Mouse (Mus musculus): ENCODE measurements around the gene Gjb2. TPM values are rescaled to one million over a fixed set of nuclear protein-coding genes. Genes with fewer than 3 reads are reported as not detected.

Gene Gjb2
- polyA plus RNA-seq, 1 experiment from 2014 or later: 48.0 TPM

GRCm38 (mm10) chr14:57057563-57058321, 46.8 kb downstream of the Gjb2 start, which contains the start of gene Gja3:
TSS of gene Gja3 (minus strand) at chr14:57058100.
- Histone ChIP-seq H3K4me1 (ENCODE audit: control insufficient read depth, insufficient read depth, low read length) (0 out of 2 replicates have a peak, but pooled peaks cover 4% of the 10 kb centered on the region), H3K27me3 (ENCODE audit: control insufficient read depth, insufficient read depth, low read length) (peaks cover 23% of the 10 kb centered on the region), H3K9me3 (ENCODE audit: control insufficient read depth, low read length) (no peaks in the 10 kb centered on the region), H3K27ac (replicated peaks; ENCODE audit: low read depth, low read length) (no peak within 1 kb of the TSS), H3K36me3 (ENCODE audit: control insufficient read depth, insufficient read depth, low read length) (no peaks in the 10 kb centered on the region), H3K9ac (ENCODE audit: low read length) (peak within 1 kb of the TSS; percentile 48), H3K4me2 (ENCODE audit: low read depth, severe bottlenecking) (peak within 1 kb of the TSS; percentile 86), H3K4me3 (ENCODE audit: low read depth, low read length) (peak within 1 kb of the TSS; percentile 57)
- DNase-seq (ENCODE audit: low spot score): peak; percentile 79
- ATAC-seq (ENCODE audit: insufficient number of reproducible peaks, low FRiP score, low TSS enrichment, low read depth): peak; percentile 69
- 0% methylated on average over 76 of the region's 79 CpGs for WGBS

- Histone ChIP-seq H3K9ac (ENCODE audit: low read length) (peak overlapping the region; percentile 48), H3K4me3 (ENCODE audit: low read depth, low read length) (peak overlapping the region; percentile 57), H3K4me2 (ENCODE audit: low read depth, severe bottlenecking) (peak overlapping the region; percentile 86), H3K9me3 (ENCODE audit: control insufficient read depth, low read length) (no peaks in the 10 kb centered on the region), H3K4me1 (ENCODE audit: control insufficient read depth, insufficient read depth, low read length) (0 out of 2 replicates have a peak, but pooled peaks cover 4% of the 10 kb centered on the region), H3K27ac (replicated peaks; ENCODE audit: low read depth, low read length) (no peak overlapping the region), H3K27me3 (ENCODE audit: control insufficient read depth, insufficient read depth, low read length) (peaks cover 23% of the 10 kb centered on the region), H3K36me3 (ENCODE audit: control insufficient read depth, insufficient read depth, low read length) (no peaks in the 10 kb centered on the region)
- 3% methylated on average over 19 of the region's 19 CpGs for WGBS
- no peak for DNase-seq (ENCODE audit: low spot score)
- peak; percentile 9; the same call in 1 of the 2 replicates for ATAC-seq (ENCODE audit: insufficient number of reproducible peaks, low FRiP score, low TSS enrichment, low read depth)
These were observed 47.3 kb downstream of the Gjb2 start for GRCm38 (mm10) chr14:57057204-57057562.

- H3K4me2 ChIP-seq (ENCODE audit: low read depth, severe bottlenecking): no peak overlapping the region
- no peaks in the 10 kb centered on the region for H3K36me3 ChIP-seq (ENCODE audit: control insufficient read depth, insufficient read depth, low read length)
- no peaks in the 10 kb centered on the region for H3K9me3 ChIP-seq (ENCODE audit: control insufficient read depth, low read length)
- H3K27ac ChIP-seq (replicated peaks; ENCODE audit: low read depth, low read length): no peak overlapping the region
- WGBS: 67% methylated on average over 6 of the region's 6 CpGs
- peaks cover 14% of the 10 kb centered on the region for H3K27me3 ChIP-seq (ENCODE audit: control insufficient read depth, insufficient read depth, low read length)
- DNase-seq (ENCODE audit: low spot score) (no peak), ATAC-seq (ENCODE audit: insufficient number of reproducible peaks, low FRiP score, low TSS enrichment, low read depth) (no peak)
- H3K9ac ChIP-seq (ENCODE audit: low read length): no peak overlapping the region
- H3K4me3 ChIP-seq (ENCODE audit: low read depth, low read length): no peak overlapping the region
- H3K4me1 ChIP-seq (ENCODE audit: control insufficient read depth, insufficient read depth, low read length): 0 out of 2 replicates have a peak, but pooled peaks cover under 1% of the 10 kb centered on the region
These were observed 51.8 kb downstream of the Gjb2 start for GRCm38 (mm10) chr14:57052713-57053112.

Other genes with a start within 250 kb of the Gjb2 start
- gene Zmym2, start 218.0 kb downstream of the Gjb2 start, polyA plus RNA-seq (2014; fragmentation: Nextera tagmentation; extraction: Ambion mirVana): 60.1 and 67.0 TPM in 2 replicates
- 18.8 and 19.8 TPM in 2 replicates for gene Gja3, start 46.6 kb downstream of the Gjb2 start, polyA plus RNA-seq (2014; fragmentation: Nextera tagmentation; extraction: Ambion mirVana)
- not detected in 2 replicates for gene Gm4491, start 11.2 kb upstream of the Gjb2 start, polyA plus RNA-seq (2014; fragmentation: Nextera tagmentation; extraction: Ambion mirVana)
- 9.9 and 11.0 TPM in 2 replicates for gene Gjb6, start 28.9 kb upstream of the Gjb2 start, polyA plus RNA-seq (2014; fragmentation: Nextera tagmentation; extraction: Ambion mirVana)